Mouse (Mus musculus) right cerebral cortex, postnatal 14 days (tissue): ENCODE measurements around the gene Sart3.

ENCODE experiments used
- DNase-seq: peaks from one replicate; pipeline ENCODE4 v3.0.0; 2022

Sart3 gene

GRCm38 (mm10) chr5:113764426-113764825, 7.9 kb downstream of the Sart3 start:
- no peak for DNase-seq

DNA sequence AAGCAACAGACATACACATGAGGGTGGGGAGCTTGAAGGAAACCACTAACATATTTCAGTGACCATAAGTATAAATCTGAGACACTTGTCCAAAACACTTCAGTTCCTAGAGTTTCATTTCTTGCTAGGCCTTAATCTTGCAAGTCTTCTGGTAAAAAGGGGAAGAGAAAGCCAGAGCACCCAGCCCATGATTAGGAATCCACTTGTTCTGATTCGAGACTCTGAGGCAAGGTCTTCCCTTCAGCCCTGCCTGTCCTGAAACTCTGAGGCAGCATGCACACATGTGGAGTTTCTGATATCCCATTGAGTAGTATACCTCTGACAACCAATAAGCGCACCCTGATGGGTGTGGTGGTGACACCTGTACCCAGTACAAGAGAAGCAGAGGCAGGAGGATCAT, 10.7 kb downstream of the Sart3 start:
- DNase-seq, result no peak

- DNase-seq, result no peak
These were observed 16.8 kb downstream of the Sart3 start for GRCm38 (mm10) chr5:113755347-113756030.

- no peak for DNase-seq
These were observed 20.7 kb downstream of the Sart3 start for GRCm38 (mm10) chr5:113751521-113752157.

GRCm38 (mm10) chr5:113748556-113749331, 23.6 kb downstream of the Sart3 start:
- DNase-seq, result no peak

DNA sequence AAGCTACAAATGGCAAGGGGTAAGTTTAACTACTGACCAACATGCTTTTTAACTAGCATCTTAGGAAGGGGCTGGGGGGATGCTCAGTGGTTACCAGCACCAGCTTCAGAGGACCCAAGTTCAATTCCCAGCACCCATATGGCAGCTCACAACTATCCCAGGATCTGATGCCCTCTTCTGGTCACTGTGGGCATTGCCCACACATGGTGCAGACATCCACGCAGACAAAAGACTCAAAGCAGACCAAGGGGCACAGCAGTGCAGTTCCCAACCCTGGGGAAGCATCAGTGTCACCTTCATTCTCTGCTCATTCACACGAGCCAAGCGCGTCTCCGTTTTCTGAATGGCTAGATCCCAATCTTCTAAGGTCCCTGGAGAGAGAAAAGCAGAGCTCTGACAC, 24.7 kb downstream of the Sart3 start:
- no peak for DNase-seq

DNA sequence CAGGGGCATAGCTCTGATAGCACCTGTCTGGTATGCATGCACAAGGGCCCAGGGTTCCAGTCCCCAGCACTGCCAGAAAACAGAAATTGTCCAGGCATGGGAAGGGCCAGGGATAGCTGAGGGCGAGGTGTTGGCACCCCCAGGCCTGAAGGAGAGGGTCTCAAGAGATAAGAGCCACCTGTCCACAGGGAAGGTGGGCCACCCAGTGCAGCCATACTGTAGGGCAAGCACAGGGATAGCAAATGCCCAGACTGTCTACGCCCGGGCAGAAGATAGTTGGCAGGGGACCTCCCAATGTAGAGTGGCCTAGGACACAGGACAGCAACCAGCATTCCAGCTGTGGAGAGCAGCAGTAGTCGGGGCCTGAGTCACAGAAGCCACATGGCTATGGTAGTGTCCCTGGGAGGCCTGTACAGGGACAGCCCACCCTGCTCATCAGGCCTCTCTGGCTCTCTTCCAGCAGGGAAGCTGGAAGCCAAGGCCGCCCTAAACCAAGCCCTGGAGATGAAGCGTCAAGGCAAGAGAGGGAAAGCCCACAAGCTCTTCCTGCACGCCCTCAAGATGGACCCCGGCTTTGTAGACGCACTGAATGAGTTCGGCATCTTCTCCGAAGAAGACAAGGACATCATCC, 34.6 kb downstream of the Sart3 start:
- no peak for DNase-seq

- no peak for DNase-seq
These were observed 35.7 kb downstream of the Sart3 start for GRCm38 (mm10) chr5:113736522-113737164.

GRCm38 (mm10) chr5:113736113-113736502, 36.2 kb downstream of the Sart3 start:
- no peak for DNase-seq

DNA sequence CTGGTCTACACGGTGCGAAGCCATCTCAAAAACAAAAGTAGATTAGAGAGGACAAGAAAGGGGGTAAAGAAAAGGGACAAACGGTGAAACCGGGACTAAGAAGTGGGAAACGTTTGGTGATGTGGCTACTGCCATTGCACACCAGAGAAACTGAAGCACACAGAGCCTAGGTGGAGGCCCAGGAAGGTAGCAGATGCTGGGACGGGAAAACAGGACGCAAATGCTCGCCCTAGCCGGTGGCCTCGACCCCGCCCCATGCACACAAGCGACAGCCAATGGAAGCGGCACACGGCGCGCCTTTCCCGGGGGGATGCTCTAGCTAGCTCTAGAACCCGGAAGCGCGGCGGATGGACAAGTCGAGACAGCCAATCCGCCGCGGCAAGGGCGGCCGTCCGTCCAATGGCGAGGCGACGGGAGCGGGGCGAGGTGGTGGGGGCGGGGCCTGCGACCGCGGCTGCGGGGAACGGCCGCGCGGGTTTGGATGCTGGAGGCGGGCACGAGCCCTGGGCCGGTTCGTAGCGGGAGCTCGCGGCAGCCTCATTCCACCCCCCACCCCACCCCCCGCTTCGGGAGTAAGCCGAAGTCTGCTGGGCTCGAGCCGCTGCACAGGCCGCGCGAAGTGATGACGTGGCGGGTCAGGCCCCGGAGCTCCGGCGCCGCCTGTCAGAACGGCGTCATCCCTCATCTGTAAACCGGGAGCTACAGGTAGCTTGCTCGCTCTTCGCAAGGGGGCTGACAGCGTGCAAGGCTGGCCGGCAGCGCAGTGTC, 36.8 kb downstream of the Sart3 start, which contains the start of gene Ficd:
Gene Ficd, plus strand, starts transcription at position 459 of the 768 bp plus-strand sequence.
- peak; percentile 94 for DNase-seq

GRCm38 (mm10) chr5:113735023-113735344, 37.3 kb downstream of the Sart3 start:
- DNase-seq, result no peak

- no peak for DNase-seq
These were observed 37.9 kb downstream of the Sart3 start for GRCm38 (mm10) chr5:113734376-113734775.

- DNase-seq, result peak; percentile 80
These were observed 40.1 kb downstream of the Sart3 start for GRCm38 (mm10) chr5:113732182-113732581.

DNA sequence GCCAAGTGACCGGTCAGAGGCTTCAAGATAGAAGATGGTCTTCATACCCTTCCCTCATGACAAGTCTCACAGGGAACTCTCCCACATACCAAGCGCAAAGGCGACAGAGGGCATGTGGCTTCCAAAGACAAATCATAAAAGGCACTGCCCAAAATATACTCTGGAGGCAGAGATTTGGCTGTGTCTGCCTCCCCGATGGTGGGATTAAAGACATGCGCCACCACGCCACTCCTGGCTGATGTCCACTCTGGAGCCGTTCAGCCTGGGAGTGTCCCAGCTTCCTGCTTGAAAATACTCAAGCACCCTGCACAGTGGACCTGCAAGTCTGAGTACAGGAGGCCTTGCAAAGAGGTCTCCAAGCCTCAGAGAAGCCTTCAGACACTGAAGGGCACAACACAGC, 41.1 kb downstream of the Sart3 start:
- no peak for DNase-seq

GRCm38 (mm10) chr5:113730641-113731121, 41.6 kb downstream of the Sart3 start:
- no peak for DNase-seq

DNA sequence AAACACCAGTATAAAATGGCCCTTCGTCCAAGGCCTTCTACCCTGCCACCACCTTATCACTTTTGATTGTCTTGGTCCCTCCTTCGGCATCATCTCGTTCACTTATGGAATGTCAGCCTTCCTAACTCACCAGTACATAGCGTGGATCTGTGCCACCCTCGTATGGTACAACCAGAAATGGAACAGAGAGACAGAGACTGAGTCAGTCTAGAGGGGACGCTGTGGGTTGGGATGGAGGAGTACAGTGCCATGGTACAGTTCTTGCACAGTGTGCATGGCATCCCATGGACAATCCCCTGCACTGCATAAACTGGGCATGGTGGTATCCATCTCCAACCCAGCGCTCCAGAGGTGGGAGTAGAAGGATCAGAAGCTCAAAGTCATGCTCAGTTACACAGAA, 43.6 kb downstream of the Sart3 start:
- DNase-seq, result no peak

DNA sequence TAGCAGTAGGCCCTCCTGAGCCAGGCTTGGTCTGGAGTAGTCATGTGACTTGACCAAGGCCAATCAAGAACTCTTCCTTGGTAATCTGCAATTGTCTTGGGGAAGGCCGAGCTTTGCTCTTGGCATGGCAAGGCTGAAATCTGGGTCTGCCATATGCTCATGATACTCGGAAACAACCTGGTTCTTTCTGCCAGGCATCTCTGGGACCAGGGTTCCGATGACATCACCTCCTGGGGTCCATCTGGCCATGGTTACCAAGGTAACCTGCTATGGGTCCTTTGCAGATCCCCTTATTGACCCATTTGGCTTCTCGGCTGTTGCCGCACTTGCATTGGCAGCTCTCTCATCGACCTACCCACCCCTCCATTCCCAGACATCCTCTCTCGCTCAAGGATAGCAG, 44.3 kb downstream of the Sart3 start:
- DNase-seq, result no peak

DNA sequence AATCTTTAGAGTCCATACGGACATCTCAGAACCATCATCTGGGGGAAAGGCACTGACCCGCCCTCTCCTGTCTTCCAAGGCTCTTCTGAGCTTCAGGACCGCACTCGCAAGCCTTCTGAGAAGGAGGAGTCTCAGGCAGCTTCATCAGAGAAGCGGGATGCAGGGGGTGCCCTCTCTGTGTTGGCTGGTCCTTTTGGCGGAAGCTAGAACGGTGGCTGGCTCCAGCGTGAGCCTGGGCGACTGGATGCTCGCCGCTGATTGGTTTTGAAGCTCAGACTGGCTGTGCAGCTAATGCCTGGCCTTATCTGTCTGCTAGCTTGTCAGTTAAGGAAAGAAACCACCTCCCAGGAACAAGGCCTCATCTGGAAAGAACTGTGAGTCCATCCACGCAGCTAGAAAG, 45.1 kb downstream of the Sart3 start:
- DNase-seq, result no peak

- no peak for DNase-seq
These were observed 45.7 kb downstream of the Sart3 start for GRCm38 (mm10) chr5:113726618-113727017.

DNA sequence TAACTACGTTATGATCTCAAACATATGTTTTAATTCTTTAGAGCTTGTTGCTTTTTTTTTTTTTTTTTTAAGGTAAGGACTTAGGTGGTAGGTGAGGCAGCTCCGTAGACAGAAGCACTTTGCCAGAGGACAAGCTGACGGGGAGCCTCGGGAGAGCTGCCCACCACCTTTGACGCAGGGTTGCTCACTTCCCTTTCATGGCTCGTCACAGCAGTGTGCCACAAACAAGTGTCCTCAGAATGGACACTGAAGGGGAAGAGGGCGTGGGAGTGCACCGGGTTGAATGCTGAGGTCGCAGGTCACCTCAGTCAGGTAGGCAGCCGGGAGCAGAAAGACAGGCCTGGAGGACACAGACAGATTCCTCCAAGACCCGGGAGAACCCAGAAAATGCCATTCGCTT, 46.9 kb downstream of the Sart3 start:
- no peak for DNase-seq

DNA sequence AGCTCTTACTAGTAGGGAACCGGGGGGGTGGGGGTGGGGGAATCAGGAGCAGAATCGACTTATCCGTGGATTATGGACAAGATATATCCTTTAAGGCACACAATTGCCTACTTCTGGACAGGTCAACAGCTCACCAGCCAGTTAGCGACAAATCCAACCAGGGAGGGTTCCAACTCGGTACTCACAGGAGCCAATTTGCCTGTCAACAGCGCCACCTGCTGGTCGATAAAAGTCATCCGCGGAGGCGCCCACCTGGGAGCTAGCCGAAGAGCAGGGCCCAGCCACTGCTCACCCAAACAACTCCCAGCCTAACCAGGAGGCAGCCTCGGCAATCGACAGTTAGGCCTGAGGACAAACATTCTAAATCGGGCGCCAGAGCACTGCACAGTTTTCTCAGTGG, 47.9 kb downstream of the Sart3 start, which contains the start of gene 1700069L16Rik:
Gene 1700069L16Rik, minus strand, starts transcription at position 327 of the 400 bp plus-strand sequence.
- DNase-seq, result peak; percentile 88
